Mouse (Mus musculus) cerebellum, adult 2 months (tissue): ENCODE measurements around the gene Idh1. TPM values are rescaled to one million over a fixed set of nuclear protein-coding genes. Genes with fewer than 3 reads are reported as not detected.

Experiments
- DNase-seq, 2 experiments: peaks; one replicate each; pipeline ENCODE4 v3.0.0; 2021
- H3K27ac ChIP-seq: fragments of 200-500 bp; 2 replicates; pipeline ENCODE4 v1.5.1; 2012; ENCODE audit warnings: low read length, control low read depth, inconsistent platforms; ENCODE audit not compliant: insufficient read depth
- H3K27me3 ChIP-seq: fragments of 200-500 bp; 2 replicates; pipeline ENCODE4 v1.6.1; 2012; ENCODE audit warnings: inconsistent platforms, mild to moderate bottlenecking, low read length, moderate library complexity; ENCODE audit not compliant: control insufficient read depth, insufficient read depth
- H3K4me1 ChIP-seq: fragments of 200-500 bp; 2 replicates; pipeline ENCODE4 v1.6.1; 2011; ENCODE audit warnings: low read length; ENCODE audit not compliant: control insufficient read depth, insufficient read depth
- H3K4me3 ChIP-seq: fragments of 200-500 bp; replicated peaks from 2 replicates; pipeline ENCODE3; 2011; ENCODE audit warnings: mild to moderate bottlenecking, low read depth, low read length, control low read depth; ENCODE audit not compliant: insufficient read depth
- CTCF ChIP-seq: fragments of 200-500 bp; IDR thresholded peaks from 2 replicates; pipeline ENCODE4 v1.5.1; 2011; ENCODE audit warnings: low read depth, mild to moderate bottlenecking, control low read depth, low read length, moderate library complexity, borderline replicate concordance; ENCODE audit not compliant: insufficient read depth
- POLR2A ChIP-seq: fragments of 200-500 bp; IDR thresholded peaks from 2 replicates; pipeline ENCODE4 v1.6.1; 2011; ENCODE audit warnings: low read length, control low read depth, borderline replicate concordance; ENCODE audit not compliant: insufficient read depth
- WGBS: fragments of 180-500 bp; shearing (Covaris S2); methylation state at CpG from one replicate; pipeline ENCODE4 v1.1.7; 2018; 5-methylcytosine and 5-hydroxymethylcytosine counted together
- polyA plus RNA-seq: library from polyadenylated mRNA; depleted of rRNA; stranded (reverse); fragments of >200 nt; gene quantifications from 2 replicates; pipeline ENCODE4 v1.2.3, GENCODE M21; 2012

Idh1 gene
- polyA plus RNA-seq, 1 experiment = 35.3 TPM

- 70% methylated on average over 4 of the region's 4 CpGs for WGBS
- TF ChIP-seq CTCF (no peak), POLR2A (no peak)
- Histone ChIP-seq H3K27ac (no peak overlapping the region), H3K27me3 (no peaks in the 10 kb centered on the region), H3K4me3 (no peak overlapping the region), H3K4me1 (no peaks in the 10 kb centered on the region)
- DNase-seq = no peak
Measured at GRCm38 (mm10) chr1:65176171-65176570, 10.1 kb downstream of the Idh1 start.

- Histone ChIP-seq H3K27me3 (no peaks in the 10 kb centered on the region), H3K27ac (no peak overlapping the region), H3K4me3 (no peak overlapping the region), H3K4me1 (no peaks in the 10 kb centered on the region)
- 94% methylated on average over 2 of the region's 2 CpGs for WGBS
- DNase-seq = no peak
- TF ChIP-seq CTCF (no peak), POLR2A (no peak)
Measured at GRCm38 (mm10) chr1:65173716-65174115, 12.6 kb downstream of the Idh1 start.

- Histone ChIP-seq H3K4me1 (no peaks in the 10 kb centered on the region), H3K27ac (no peak overlapping the region), H3K27me3 (no peaks in the 10 kb centered on the region), H3K4me3 (no peak overlapping the region)
- WGBS = 80% methylated on average over 4 of the region's 4 CpGs
- no peak for DNase-seq
- TF ChIP-seq POLR2A = no peak
- TF ChIP-seq CTCF = no peak
Measured at GRCm38 (mm10) chr1:65171579-65171978, 14.7 kb downstream of the Idh1 start.

GRCm38 (mm10) chr1:65169947-65170346, 16.4 kb downstream of the Idh1 start:
- Histone ChIP-seq H3K4me1 (no peaks in the 10 kb centered on the region), H3K27me3 (no peaks in the 10 kb centered on the region), H3K4me3 (no peak overlapping the region), H3K27ac (no peak overlapping the region)
- DNase-seq = no peak
- WGBS = 83% methylated on average over 5 of the region's 5 CpGs
- TF ChIP-seq POLR2A (no peak), CTCF (no peak)

- Histone ChIP-seq H3K27me3 (no peaks in the 10 kb centered on the region), H3K27ac (no peak overlapping the region), H3K4me1 (no peaks in the 10 kb centered on the region), H3K4me3 (no peak overlapping the region)
- WGBS = 93% methylated on average over 7 of the region's 7 CpGs
- DNase-seq = no peak
- TF ChIP-seq CTCF = no peak
- TF ChIP-seq POLR2A = no peak
Measured at GRCm38 (mm10) chr1:65169536-65169935, 16.8 kb downstream of the Idh1 start.

DNA sequence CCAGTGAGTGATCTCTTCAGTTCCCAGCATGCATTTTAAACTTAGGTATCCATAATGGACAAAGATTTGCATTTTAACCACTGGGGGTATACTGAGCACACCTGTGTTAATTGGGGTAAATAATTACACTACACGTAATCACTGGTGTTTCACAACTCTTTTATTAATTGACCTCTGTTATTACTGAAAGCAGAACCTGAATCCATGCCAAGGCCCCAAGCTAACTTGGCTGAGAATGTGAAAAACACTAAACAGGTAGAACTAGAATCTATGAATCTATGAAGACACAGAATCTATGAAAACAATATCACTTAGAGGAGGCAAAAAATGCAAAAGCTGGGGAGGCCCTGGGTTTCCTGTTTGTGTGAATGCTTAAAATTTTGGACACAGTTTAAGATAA, 18.8 kb downstream of the Idh1 start:
- Histone ChIP-seq H3K27ac (no peak overlapping the region), H3K27me3 (no peaks in the 10 kb centered on the region), H3K4me1 (no peaks in the 10 kb centered on the region), H3K4me3 (no peak overlapping the region)
- no peak for DNase-seq
- TF ChIP-seq POLR2A (no peak), CTCF (no peak)
- whole genome bisulfite sequencing = 80% methylated on average over 1 of the region's 1 CpGs

DNA sequence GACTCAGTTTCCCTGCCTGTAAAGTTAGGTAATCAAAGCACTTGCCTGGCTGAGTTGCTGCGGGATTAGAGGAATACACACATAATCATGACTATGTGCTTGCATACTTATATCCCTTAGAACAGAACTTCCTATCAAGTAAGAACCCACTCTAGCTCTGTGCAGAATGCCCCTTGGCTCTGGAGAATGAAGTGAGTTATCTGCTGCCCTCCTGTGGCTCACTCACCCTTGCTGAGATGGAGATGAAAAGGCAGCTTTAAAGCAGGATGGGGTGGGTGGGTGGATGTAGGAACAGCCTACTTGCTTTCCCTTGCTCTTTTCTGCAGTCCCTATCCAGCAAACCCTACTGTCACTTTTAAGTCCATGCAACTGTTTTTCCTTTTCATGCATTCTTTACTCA, 24.1 kb downstream of the Idh1 start:
- DNase-seq = no peak
- WGBS = 100% methylated on average over 1 of the region's 1 CpGs
- H3K27ac ChIP-seq = no peak overlapping the region
- TF ChIP-seq POLR2A (no peak), CTCF (no peak)
- no peaks in the 10 kb centered on the region for H3K4me1 ChIP-seq
- H3K27me3 ChIP-seq = no peaks in the 10 kb centered on the region
- H3K4me3 ChIP-seq = no peak overlapping the region

GRCm38 (mm10) chr1:65156111-65156510, 30.2 kb downstream of the Idh1 start:
- Histone ChIP-seq H3K4me1 (no peaks in the 10 kb centered on the region), H3K27me3 (no peaks in the 10 kb centered on the region), H3K4me3 (no peak overlapping the region), H3K27ac (no peak overlapping the region)
- no peak for TF ChIP-seq CTCF
- no peak for TF ChIP-seq POLR2A
- WGBS = 94% methylated on average over 5 of the region's 5 CpGs
- no peak for DNase-seq

GRCm38 (mm10) chr1:65154814-65155213, 31.5 kb downstream of the Idh1 start:
- H3K4me1 ChIP-seq = no peaks in the 10 kb centered on the region
- H3K4me3 ChIP-seq = no peak overlapping the region
- DNase-seq = no peak
- H3K27me3 ChIP-seq = no peaks in the 10 kb centered on the region
- TF ChIP-seq POLR2A = no peak
- TF ChIP-seq CTCF = no peak
- H3K27ac ChIP-seq = no peak overlapping the region
